Mouse (Mus musculus) gastrocnemius, adult 2 months (tissue): ENCODE results near the gene Fam227b. TPM values are rescaled to one million over a fixed set of nuclear protein-coding genes. Genes with fewer than 3 reads are reported as not detected.
A peak's percentile ranks its signal among the peaks of the same experiment; 100 is the strongest.

Experiments used
- DNase-seq: peaks from one replicate; pipeline ENCODE4 v3.0.0; 2022
- H3K27ac ChIP-seq: fragments of 200-600 bp; 2 replicates; pipeline ENCODE4 v1.8.1; 2022; ENCODE audit warnings: mild to moderate bottlenecking
- H3K4me3 ChIP-seq: fragments of 200-600 bp; 2 replicates; pipeline ENCODE4 v1.8.1; 2022; ENCODE audit warnings: mild to moderate bottlenecking, moderate library complexity
- CTCF ChIP-seq: fragments of 200-600 bp; IDR thresholded peaks from 2 replicates; pipeline ENCODE4 v1.8.1; 2022; ENCODE audit warnings: antibody characterized with exemption, mild to moderate bottlenecking, moderate library complexity
- intact Hi-C: fragments of 180-260 bp; cut with DNase I; formaldehyde crosslinking; loops from one replicate; pipeline ENCODE4 v1.15.1; 2025
- total RNA-seq, 2 experiments: library from RNA; stranded (reverse); gene quantifications; 2 replicates each; pipeline ENCODE4 v1.2.3; 2021

Gene Fam227b
- total RNA-seq, 2 experiments from 2014 or later, result not detected

- no peak for TF ChIP-seq CTCF
- Histone ChIP-seq H3K27ac (peak overlapping the region; percentile 51; the same call in 1 of the 2 replicates), H3K4me3 (no peak overlapping the region)
- no peak for DNase-seq
- intact Hi-C loops, result loop anchor here (5.0 kb wide), 1 partner anchor 99 kb away; the partner anchor contains the start of genes Dtwd1 and Fam227b
These were observed 98.9 kb downstream of the Fam227b start for GRCm38 (mm10) chr2:126052749-126053557.

- Histone ChIP-seq H3K4me3 (no peak overlapping the region), H3K27ac (no peak overlapping the region)
- intact Hi-C loops, result no loop called here
- DNase-seq, result no peak
- TF ChIP-seq CTCF, result no peak
These were observed 106.2 kb downstream of the Fam227b start for GRCm38 (mm10) chr2:126045621-126046020.

- no peak for TF ChIP-seq CTCF
- no peak overlapping the region for H3K4me3 ChIP-seq
- intact Hi-C loops, result no loop called here
- peak overlapping the region; percentile 41; the same call in 1 of the 2 replicates for H3K27ac ChIP-seq
- no peak for DNase-seq
These were observed 109.1 kb downstream of the Fam227b start for GRCm38 (mm10) chr2:126042674-126043073.

GRCm38 (mm10) chr2:126041237-126041636, 110.6 kb downstream of the Fam227b start:
- TF ChIP-seq CTCF, result no peak
- intact Hi-C loops, result no loop called here
- DNase-seq, result peak; percentile 26
- Histone ChIP-seq H3K4me3 (peak overlapping the region; percentile 13; the same call in 1 of the 2 replicates), H3K27ac (peak overlapping the region; percentile 17; the same call in 1 of the 2 replicates)

DNA sequence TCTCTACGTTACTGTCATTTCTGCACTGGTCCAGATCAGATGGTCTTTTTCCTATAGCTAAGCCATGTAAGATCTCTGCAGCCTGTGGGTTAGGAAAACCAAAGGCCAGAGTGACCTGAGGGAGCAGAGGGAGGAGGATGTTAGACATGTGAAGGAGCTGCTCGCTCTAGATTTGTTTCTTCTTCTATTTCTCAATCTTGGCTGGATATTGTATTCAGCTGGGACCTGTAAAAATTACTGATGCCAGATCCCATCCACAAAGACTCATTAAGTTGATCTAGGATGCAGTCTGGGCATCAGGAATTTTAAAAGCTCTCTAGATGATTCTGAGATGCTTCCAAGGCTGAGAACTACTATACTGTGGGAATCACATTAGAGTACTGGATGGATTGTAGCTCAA, 111.2 kb downstream of the Fam227b start:
- intact Hi-C loops, result no loop called here
- peak overlapping the region; percentile 25; the same call in 1 of the 2 replicates for H3K27ac ChIP-seq
- peak overlapping the region; percentile 65 for H3K4me3 ChIP-seq
- no peak for TF ChIP-seq CTCF
- peak; percentile 24 for DNase-seq

GRCm38 (mm10) chr2:126039414-126039891, 112.4 kb downstream of the Fam227b start:
- intact Hi-C loops, result no loop called here
- DNase-seq, result peak; percentile 56
- no peak for TF ChIP-seq CTCF
- peak overlapping the region; percentile 65 for H3K4me3 ChIP-seq
- H3K27ac ChIP-seq, result peak overlapping the region; percentile 72

DNA sequence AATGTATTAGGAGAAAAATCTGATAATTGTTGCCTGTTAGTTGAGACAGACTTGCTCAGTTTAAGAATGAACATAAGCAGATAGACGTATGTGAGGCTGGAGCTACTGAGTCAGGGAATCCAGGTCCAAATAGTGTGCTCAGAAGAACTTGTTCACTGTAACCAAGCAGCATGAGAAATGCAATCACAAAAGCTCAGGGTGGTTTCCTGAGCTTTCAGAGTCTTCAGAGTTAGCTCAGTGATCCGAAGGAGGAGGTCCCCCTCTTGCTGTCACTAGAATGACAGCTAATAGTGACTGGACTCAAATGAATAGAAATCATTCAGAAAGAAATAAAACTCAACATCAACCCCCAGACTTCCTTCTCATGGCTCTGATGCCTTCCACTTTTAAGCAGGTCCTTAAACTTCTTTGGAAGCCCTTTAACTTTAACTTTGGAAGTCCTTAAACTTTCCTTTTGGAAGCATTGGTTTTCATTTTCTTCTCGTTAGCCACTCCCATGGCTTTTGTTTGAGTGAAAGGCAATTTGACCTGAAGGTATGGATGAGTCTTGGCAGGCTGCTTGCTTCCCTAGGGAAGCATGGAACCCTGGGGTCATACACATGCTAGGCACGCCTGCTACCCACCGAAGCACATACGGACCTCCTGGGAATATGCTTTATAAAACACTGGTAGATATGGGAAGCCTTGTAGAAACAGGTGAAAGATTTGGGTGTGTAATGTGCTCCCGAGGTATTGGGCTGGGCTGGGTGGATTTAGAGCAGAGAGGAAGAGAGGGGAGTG, 113.4 kb downstream of the Fam227b start:
- DNase-seq, result no peak
- H3K27ac ChIP-seq, result peak overlapping the region; percentile 72
- peak overlapping the region; percentile 65 for H3K4me3 ChIP-seq
- intact Hi-C loops, result no loop called here
- TF ChIP-seq CTCF, result no peak

- DNase-seq, result no peak
- Histone ChIP-seq H3K4me3 (peak overlapping the region; percentile 65), H3K27ac (peak overlapping the region; percentile 72)
- TF ChIP-seq CTCF, result no peak
- intact Hi-C loops, result no loop called here
These were observed 115.7 kb downstream of the Fam227b start for GRCm38 (mm10) chr2:126036121-126036520.

- DNase-seq, result no peak
- peak overlapping the region; percentile 65 for H3K4me3 ChIP-seq
- TF ChIP-seq CTCF, result no peak
- intact Hi-C loops, result no loop called here
- H3K27ac ChIP-seq, result peak overlapping the region; percentile 72
These were observed 116.6 kb downstream of the Fam227b start for GRCm38 (mm10) chr2:126035013-126035770.

- peak; percentile 43 for TF ChIP-seq CTCF
- Histone ChIP-seq H3K27ac (peak within 1 kb of the TSS; percentile 72), H3K4me3 (peak within 1 kb of the TSS; percentile 65)
- intact Hi-C loops, result loop anchor here (5.0 kb wide), 1 partner anchor 142 kb away; no protein-coding TSS in a partner anchor
- peak; percentile 36 for DNase-seq
These were observed 117.3 kb downstream of the Fam227b start, which contains the start of gene Fgf7 for GRCm38 (mm10) chr2:126034379-126035005. Gene Fgf7, plus strand, starts transcription at chr2:126034658.

DNA sequence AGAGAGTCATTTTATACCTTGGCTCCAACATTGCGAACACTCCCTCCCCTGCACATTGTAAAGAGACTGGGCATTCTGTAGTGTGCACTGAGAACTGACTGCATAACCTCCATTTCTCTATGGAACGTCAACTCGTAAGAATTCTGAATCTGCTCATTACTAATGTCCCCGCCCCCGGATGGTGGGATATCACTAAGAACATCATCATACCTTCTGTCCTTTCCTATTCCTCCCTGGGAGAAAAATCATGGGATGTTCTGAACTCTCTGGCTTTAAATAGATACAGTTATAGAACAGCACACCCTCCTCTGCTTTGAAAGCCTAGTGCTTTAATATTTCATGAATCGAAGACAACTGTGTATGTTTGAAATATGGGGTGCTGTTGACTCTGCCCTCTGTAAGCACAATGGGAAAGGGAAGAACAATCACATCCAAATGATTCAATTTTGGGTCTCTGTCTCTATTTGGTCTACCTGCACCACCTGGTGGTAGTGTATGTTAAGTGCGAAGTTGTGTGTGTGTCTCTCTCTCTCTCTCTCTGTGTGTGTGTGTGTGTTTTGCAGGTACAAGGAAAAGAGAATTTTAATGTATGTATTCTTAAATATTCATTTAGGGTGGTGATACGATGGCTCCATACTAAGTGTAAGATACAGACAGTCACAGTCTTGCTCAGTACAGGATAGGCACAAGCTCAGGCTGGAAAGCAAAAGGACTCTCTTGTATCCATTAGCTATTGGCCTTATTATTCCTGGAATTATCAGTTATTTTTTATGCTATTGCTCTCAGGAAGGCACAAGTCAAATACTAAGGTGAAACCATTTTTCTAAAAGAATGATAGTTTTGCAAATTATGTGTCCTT, 118.5 kb downstream of the Fam227b start:
- TF ChIP-seq CTCF, result peak; percentile 54
- DNase-seq, result no peak
- intact Hi-C loops, result loop anchor here (5.0 kb wide), 1 partner anchor 141 kb away; no protein-coding TSS in a partner anchor
- no peak overlapping the region for H3K4me3 ChIP-seq
- H3K27ac ChIP-seq, result no peak overlapping the region
